Mouse (Mus musculus) neural tube, embryonic 15.5 days (tissue): Measurements from ENCODE around the gene Zfp768. TPM values are rescaled to one million over a fixed set of nuclear protein-coding genes. Genes with fewer than 3 reads are reported as not detected.
"Not testable (repeated sequence)": the region's sequence is repeated elsewhere in the genome, so short reads cannot be mapped to it uniquely, and the experiment has no call there.

Experiments used
- ATAC-seq: fragments of 200-750 bp; cut with Nextera tagmentation; 2 replicates; pipeline ENCODE4 v1.8.0; 2017; ENCODE audit warnings: mild to moderate bottlenecking, moderate TSS enrichment, moderate library complexity; ENCODE audit not compliant: low FRiP score
- H3K27ac ChIP-seq: fragments of 300-500 bp; sonication (generic); replicated peaks from 2 replicates; pipeline ENCODE4 v1.5.1; 2015; ENCODE audit warnings: mild to moderate bottlenecking, inconsistent platforms
- H3K27me3 ChIP-seq: fragments of 300-500 bp; sonication (generic); replicated peaks from 2 replicates; pipeline ENCODE4 v1.6.1; 2015; ENCODE audit warnings: inconsistent platforms
- H3K36me3 ChIP-seq: fragments of 300-500 bp; sonication (generic); 2 replicates; pipeline ENCODE4 v1.6.1; 2015; ENCODE audit warnings: inconsistent platforms
- H3K4me1 ChIP-seq: fragments of 300-500 bp; sonication (generic); 2 replicates; pipeline ENCODE4 v1.6.1; 2015; ENCODE audit warnings: inconsistent platforms
- H3K4me2 ChIP-seq: fragments of 300-500 bp; sonication (generic); 2 replicates; pipeline ENCODE4 v1.6.1; 2015; ENCODE audit warnings: inconsistent platforms, mild to moderate bottlenecking, moderate library complexity
- H3K4me3 ChIP-seq: fragments of 300-500 bp; sonication (generic); replicated peaks from 2 replicates; pipeline ENCODE4 v1.5.1; 2015; ENCODE audit warnings: mild to moderate bottlenecking, inconsistent platforms
- H3K9ac ChIP-seq: fragments of 300-500 bp; sonication (generic); replicated peaks from 2 replicates; pipeline ENCODE4 v1.6.1; 2015; ENCODE audit warnings: mild to moderate bottlenecking, inconsistent platforms
- H3K9me3 ChIP-seq: fragments of 300-500 bp; sonication (generic); replicated peaks from 2 replicates; pipeline ENCODE4 v1.6.1; 2016; ENCODE audit warnings: inconsistent platforms
- WGBS: fragments of 180-500 bp; shearing (Covaris S2); methylation state at CpG from one replicate; pipeline ENCODE4 v1.1.7; 2015; ENCODE audit warnings: mixed read lengths; 5-methylcytosine and 5-hydroxymethylcytosine counted together
- polyA plus RNA-seq: library from polyadenylated mRNA; unstranded; fragments of >200 nt; fragmentation: Nextera tagmentation; extraction: Ambion mirVana; gene quantifications from 2 replicates; pipeline ENCODE4 v1.2.1, GENCODE M21; 2015

Gene Zfp768
- polyA plus RNA-seq, 1 experiment from 2014 or later, result 17.8 TPM

GRCm38 (mm10) chr7:127375271-127376245 is 30.2 kb upstream of the Zfp768 start, which contains the start of gene Zfp747:
Gene Zfp747 (minus strand): TSS chr7:127376050.
- H3K36me3 ChIP-seq, H3K4me1 ChIP-seq, H3K27me3 ChIP-seq, H3K9me3 ChIP-seq: not testable (repeated sequence)
- Histone ChIP-seq H3K4me2 (peak within 1 kb of the TSS; percentile 78), H3K9ac (peak within 1 kb of the TSS; percentile 72), H3K4me3 (peak within 1 kb of the TSS; percentile 75), H3K27ac (peak within 1 kb of the TSS; percentile 82)
- ATAC-seq, result peak; percentile 92
- WGBS, result 3% methylated on average over 48 of the region's 49 CpGs

GRCm38 (mm10) chr7:127371870-127372269 is 26.5 kb upstream of the Zfp768 start:
- WGBS, result 77% methylated on average over 3 of the region's 3 CpGs
- H3K27me3 ChIP-seq, H3K9me3 ChIP-seq, H3K27ac ChIP-seq, H3K4me3 ChIP-seq, H3K36me3 ChIP-seq, H3K9ac ChIP-seq, H3K4me1 ChIP-seq, ATAC-seq, H3K4me2 ChIP-seq: not testable (repeated sequence)

DNA sequence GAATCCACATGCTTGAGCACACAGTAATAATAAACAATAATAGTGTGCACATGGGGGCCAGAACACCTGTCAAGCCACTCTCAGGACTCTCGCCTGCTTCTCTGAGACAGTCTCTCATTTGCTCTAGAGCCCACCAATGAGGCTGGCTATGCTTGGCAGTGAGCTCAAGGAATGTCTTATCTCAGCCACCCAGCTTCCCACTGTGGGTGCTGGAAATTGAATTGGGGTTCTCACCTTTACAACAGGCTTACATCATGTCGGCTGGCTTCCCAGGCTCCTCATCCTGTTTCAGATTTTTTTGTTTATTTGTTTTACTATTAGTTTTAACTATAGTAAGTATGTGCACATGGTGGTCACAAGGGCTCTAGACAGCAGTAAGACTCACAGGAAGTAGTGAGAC is 25.8 kb upstream of the Zfp768 start:
- H3K9me3 ChIP-seq, result no peaks in the 10 kb centered on the region
- H3K4me2 ChIP-seq, result no peak overlapping the region
- H3K27ac ChIP-seq, result no peak overlapping the region
- ATAC-seq, result no peak
- 89% methylated on average over 2 of the region's 2 CpGs for WGBS
- H3K4me1 ChIP-seq, result peaks cover 7% of the 10 kb centered on the region; the same call in 1 of the 2 replicates
- H3K27me3 ChIP-seq, result no peaks in the 10 kb centered on the region
- peaks cover 6% of the 10 kb centered on the region for H3K36me3 ChIP-seq
- H3K4me3 ChIP-seq, result no peak overlapping the region
- no peak overlapping the region for H3K9ac ChIP-seq

GRCm38 (mm10) chr7:127366249-127366648 is 20.9 kb upstream of the Zfp768 start:
- 87% methylated on average over 3 of the region's 3 CpGs for WGBS
- H3K36me3 ChIP-seq, result no peaks in the 10 kb centered on the region
- H3K4me1 ChIP-seq, result peaks cover 11% of the 10 kb centered on the region
- H3K4me2 ChIP-seq, result no peak overlapping the region
- 0 out of 2 replicates have a peak, but pooled peaks cover 3% of the 10 kb centered on the region for H3K27me3 ChIP-seq
- no peak overlapping the region for H3K9ac ChIP-seq
- no peak overlapping the region for H3K4me3 ChIP-seq
- ATAC-seq, result no peak
- no peak overlapping the region for H3K27ac ChIP-seq
- no peaks in the 10 kb centered on the region for H3K9me3 ChIP-seq

GRCm38 (mm10) chr7:127364166-127364565 is 18.8 kb upstream of the Zfp768 start:
- H3K9me3 ChIP-seq, result no peaks in the 10 kb centered on the region
- no peak for ATAC-seq
- peak overlapping the region; percentile 90 for H3K4me2 ChIP-seq
- H3K4me1 ChIP-seq, result peaks cover 11% of the 10 kb centered on the region
- H3K27ac ChIP-seq, result no peak overlapping the region
- H3K4me3 ChIP-seq, result peak overlapping the region; percentile 42
- H3K36me3 ChIP-seq, result no peaks in the 10 kb centered on the region
- H3K9ac ChIP-seq, result no peak overlapping the region
- WGBS, result 57% methylated on average over 4 of the region's 4 CpGs
- peaks cover 16% of the 10 kb centered on the region; the same call in 1 of the 2 replicates for H3K27me3 ChIP-seq

DNA sequence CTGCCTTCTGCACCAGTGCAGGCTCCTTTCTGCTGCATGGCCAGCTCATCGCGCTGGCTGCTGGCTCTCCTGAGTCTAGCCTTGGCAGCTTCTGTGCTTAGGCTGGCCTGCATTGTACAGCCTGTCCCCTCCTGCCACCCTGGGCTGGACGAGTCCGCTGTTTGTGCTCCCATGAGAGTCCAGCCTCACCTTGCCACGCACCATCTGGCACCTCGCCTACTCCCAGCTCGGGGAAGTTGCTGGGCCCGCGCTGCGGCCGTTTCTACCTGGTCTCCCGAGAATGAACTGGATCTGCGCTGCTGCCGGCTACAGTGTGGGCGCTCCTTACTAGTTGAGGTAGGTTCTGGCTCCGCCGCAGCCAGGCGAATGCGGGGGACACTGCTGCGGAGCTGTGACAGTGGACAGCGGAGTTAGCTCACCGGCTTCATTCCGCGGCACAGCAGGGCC is 18.1 kb upstream of the Zfp768 start:
- H3K9ac ChIP-seq, result peak overlapping the region; percentile 51
- peak overlapping the region; percentile 42 for H3K4me3 ChIP-seq
- H3K9me3 ChIP-seq, result no peaks in the 10 kb centered on the region
- no peak overlapping the region; the same call in 1 of the 2 replicates for H3K27ac ChIP-seq
- peaks cover 11% of the 10 kb centered on the region for H3K4me1 ChIP-seq
- no peaks in the 10 kb centered on the region for H3K36me3 ChIP-seq
- H3K4me2 ChIP-seq, result peak overlapping the region; percentile 90
- H3K27me3 ChIP-seq, result peaks cover 16% of the 10 kb centered on the region; the same call in 1 of the 2 replicates
- 1% methylated on average over 24 of the region's 24 CpGs for WGBS
- ATAC-seq, result peak; percentile 28; the same call in 1 of the 2 replicates

DNA sequence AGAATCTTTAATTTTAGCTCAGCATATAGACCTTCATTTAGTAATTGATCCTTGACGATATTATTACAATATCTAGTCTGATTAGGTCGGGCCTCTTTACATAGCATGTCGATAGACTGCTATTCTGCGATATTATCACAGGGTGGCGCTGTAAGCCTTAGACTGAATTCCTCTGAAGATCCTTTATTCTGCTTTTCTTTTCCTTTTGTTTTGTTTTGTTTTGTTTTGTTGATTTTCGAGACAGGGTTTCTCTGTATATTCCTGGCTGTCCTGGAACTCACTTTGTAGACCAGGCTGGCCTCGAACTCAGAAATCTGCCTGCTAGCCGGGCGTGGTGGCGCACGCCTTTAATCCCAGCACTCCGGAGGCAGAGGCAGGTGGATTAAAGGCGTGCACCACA is 17.0 kb upstream of the Zfp768 start:
- Histone ChIP-seq H3K4me1 (peaks cover 11% of the 10 kb centered on the region), H3K4me3 (0 out of 2 replicates have a peak overlapping the region, but pooled peaks have one; percentile 16), H3K4me2 (peak overlapping the region; percentile 42), H3K27me3 (peaks cover 19% of the 10 kb centered on the region; the same call in 1 of the 2 replicates)
- H3K27ac ChIP-seq, ATAC-seq, H3K9ac ChIP-seq, H3K36me3 ChIP-seq, H3K9me3 ChIP-seq: not testable (repeated sequence)
- WGBS, result 19% methylated on average over 13 of the region's 13 CpGs

- Histone ChIP-seq H3K27ac (no peak overlapping the region), H3K9me3 (no peaks in the 10 kb centered on the region), H3K4me3 (no peak overlapping the region), H3K36me3 (no peaks in the 10 kb centered on the region), H3K4me2 (no peak overlapping the region), H3K9ac (no peak overlapping the region), H3K27me3 (peaks cover 19% of the 10 kb centered on the region; the same call in 1 of the 2 replicates), H3K4me1 (peaks cover 11% of the 10 kb centered on the region)
- no peak for ATAC-seq
- 55% methylated on average over 12 of the region's 13 CpGs for WGBS
Observed at GRCm38 (mm10) chr7:127361449-127361848, 16.1 kb upstream of the Zfp768 start.

DNA sequence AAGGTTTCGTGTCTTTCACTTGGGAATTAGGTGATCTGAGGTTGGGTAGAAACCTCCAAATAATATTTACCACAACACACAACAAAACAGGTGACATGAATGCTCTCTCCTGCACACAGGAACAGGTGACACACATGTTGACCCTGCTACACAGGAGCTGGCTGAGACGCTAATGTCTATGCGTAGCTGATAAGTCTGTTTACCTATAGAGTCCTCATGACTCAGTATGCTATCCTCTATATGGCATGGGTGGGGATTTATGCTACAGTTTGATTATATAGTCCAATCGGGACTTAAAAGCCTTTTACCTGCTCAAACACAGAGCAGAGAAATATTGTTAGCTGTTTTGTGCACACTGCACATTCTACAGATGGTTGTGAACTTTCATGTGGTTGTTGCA is 14.9 kb upstream of the Zfp768 start:
- H3K4me1 ChIP-seq, result peaks cover 11% of the 10 kb centered on the region
- ATAC-seq, result no peak
- WGBS, result 75% methylated on average over 4 of the region's 4 CpGs
- H3K36me3 ChIP-seq, result no peaks in the 10 kb centered on the region
- H3K27ac ChIP-seq, result no peak overlapping the region
- peaks cover 16% of the 10 kb centered on the region; the same call in 1 of the 2 replicates for H3K27me3 ChIP-seq
- no peaks in the 10 kb centered on the region for H3K9me3 ChIP-seq
- H3K9ac ChIP-seq, result no peak overlapping the region
- H3K4me3 ChIP-seq, result no peak overlapping the region
- no peak overlapping the region for H3K4me2 ChIP-seq

GRCm38 (mm10) chr7:127358472-127358871 is 13.1 kb upstream of the Zfp768 start:
- Histone ChIP-seq H3K4me2 (no peak overlapping the region), H3K9ac (no peak overlapping the region), H3K27ac (no peak overlapping the region), H3K27me3 (peaks cover 16% of the 10 kb centered on the region; the same call in 1 of the 2 replicates), H3K4me1 (peaks cover 3% of the 10 kb centered on the region), H3K4me3 (no peak overlapping the region), H3K9me3 (no peaks in the 10 kb centered on the region), H3K36me3 (no peaks in the 10 kb centered on the region)
- no peak for ATAC-seq
- WGBS, result 72% methylated on average over 4 of the region's 4 CpGs

DNA sequence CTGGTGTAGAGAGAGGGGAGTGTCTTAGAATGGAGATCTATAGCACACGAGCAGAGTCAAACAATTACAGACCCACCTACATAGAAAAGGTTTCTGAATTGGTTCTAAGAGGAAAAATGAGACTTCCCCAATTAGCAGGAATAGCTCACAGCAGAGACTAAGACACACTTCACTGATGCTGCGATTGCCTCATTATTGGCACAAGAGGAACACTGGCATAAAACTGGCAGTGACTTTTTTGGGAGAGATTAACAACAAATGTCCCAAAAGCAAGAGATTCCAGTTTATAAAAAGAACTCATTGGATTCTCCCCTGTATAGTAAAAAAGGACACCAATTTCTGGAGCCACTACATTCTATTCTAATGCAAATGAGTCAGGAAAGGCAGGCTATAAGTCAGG is 12.5 kb upstream of the Zfp768 start:
- no peak overlapping the region for H3K9ac ChIP-seq
- no peaks in the 10 kb centered on the region for H3K36me3 ChIP-seq
- no peak overlapping the region for H3K4me3 ChIP-seq
- H3K4me1 ChIP-seq, result no peaks in the 10 kb centered on the region
- H3K9me3 ChIP-seq, result no peaks in the 10 kb centered on the region
- 65% methylated on average over 2 of the region's 2 CpGs for WGBS
- H3K27me3 ChIP-seq, result peaks cover 16% of the 10 kb centered on the region; the same call in 1 of the 2 replicates
- H3K4me2 ChIP-seq, result no peak overlapping the region
- no peak for ATAC-seq
- H3K27ac ChIP-seq, result no peak overlapping the region

GRCm38 (mm10) chr7:127355796-127356195 is 10.4 kb upstream of the Zfp768 start:
- Histone ChIP-seq H3K4me1 (no peaks in the 10 kb centered on the region), H3K27ac (no peak overlapping the region), H3K4me2 (no peak overlapping the region), H3K27me3 (peaks cover 13% of the 10 kb centered on the region; the same call in 1 of the 2 replicates), H3K4me3 (no peak overlapping the region), H3K9ac (no peak overlapping the region), H3K9me3 (no peaks in the 10 kb centered on the region), H3K36me3 (no peaks in the 10 kb centered on the region)
- no peak for ATAC-seq
- 70% methylated on average over 3 of the region's 3 CpGs for WGBS
